In genomic region chr13:70644083-70644462, GRCm38 (mm10) we compare ENCODE assay signal across 17 mouse cellular contexts. TPM values are rescaled to one million over a fixed set of nuclear protein-coding genes. Genes with fewer than 3 reads are reported as not detected.
DNase-seq lines count a peak whose midpoint lies in the region; ATAC-seq and TF ChIP-seq lines count a peak whose summit lies in the region.
"Had no signal": no experiment of that assay in that cellular context is flagged by ENCODE, and none has a peak within 500 bp of the region (broad histone marks: within the 10 kb centered on the region; RNA-seq: fewer than 3 reads in every experiment).

No protein-coding gene starts in this region.

- H3K9me3 ChIP-seq in intestine, embryonic 15.5 days = no peaks in the 10 kb centered on the region
- H3K9me3 ChIP-seq in intestine, postnatal 0 days (ENCODE audit: control insufficient read depth) = no peaks in the 10 kb centered on the region
- no peaks in the 10 kb centered on the region for H3K9me3 ChIP-seq in neural tube, embryonic 12.5 days
- H3K9me3 ChIP-seq: embryonic facial prominence, embryonic 13.5 days; heart, embryonic 15.5 days; kidney, embryonic 15.5 days; limb, embryonic 13.5 days; liver, embryonic 13.5 days; lung, embryonic 15.5 days had no signal

- no peak overlapping the region for H3K9ac ChIP-seq in intestine, embryonic 15.5 days
- no peak overlapping the region for H3K9ac ChIP-seq in intestine, postnatal 0 days (ENCODE audit: low read depth, low read length)
- H3K9ac ChIP-seq in neural tube, embryonic 12.5 days = no peak overlapping the region
- H3K9ac ChIP-seq: embryonic facial prominence, embryonic 13.5 days; heart, embryonic 15.5 days; kidney, embryonic 15.5 days; limb, embryonic 13.5 days; liver, embryonic 13.5 days; lung, embryonic 15.5 days had no signal

- H3K4me3 ChIP-seq in intestine, embryonic 15.5 days (replicated peaks) = no peak overlapping the region
- no peak overlapping the region for H3K4me3 ChIP-seq in intestine, postnatal 0 days (ENCODE audit: low read depth, low read length)
- H3K4me3 ChIP-seq in neural tube, embryonic 12.5 days = no peak overlapping the region
- H3K4me3 ChIP-seq: embryonic facial prominence, embryonic 13.5 days; erythroblast, embryonic 14.5 days; gastrocnemius, adult 2 months; heart, embryonic 15.5 days; kidney, embryonic 15.5 days; limb, embryonic 13.5 days; liver, embryonic 13.5 days; lung, embryonic 15.5 days had no signal

- no peaks in the 10 kb centered on the region for H3K27me3 ChIP-seq in intestine, embryonic 15.5 days (replicated peaks)
- no peaks in the 10 kb centered on the region for H3K27me3 ChIP-seq in intestine, postnatal 0 days (replicated peaks; ENCODE audit: control insufficient read depth, insufficient read depth, low read length)
- no peaks in the 10 kb centered on the region for H3K27me3 ChIP-seq in neural tube, embryonic 12.5 days (replicated peaks)
- H3K27me3 ChIP-seq: heart, embryonic 15.5 days; kidney, embryonic 15.5 days; limb, embryonic 13.5 days; liver, embryonic 13.5 days; lung, embryonic 15.5 days had no signal

- DNase-seq in cerebellum, adult 11 months = no peak
- no peak for DNase-seq in neural tube, embryonic 10.5 days (ENCODE audit: extremely low spot score, low spot score)
- DNase-seq in layer of hippocampus, adult 9-11 months = no peak
- no peak for DNase-seq in heart, postnatal 36 days

- no peak overlapping the region for H3K4me2 ChIP-seq in intestine, embryonic 15.5 days (replicated peaks)
- no peak overlapping the region for H3K4me2 ChIP-seq in intestine, postnatal 0 days (replicated peaks; ENCODE audit: low read depth)
- no peak overlapping the region for H3K4me2 ChIP-seq in neural tube, embryonic 12.5 days (replicated peaks)
- H3K4me2 ChIP-seq: embryonic facial prominence, embryonic 13.5 days; heart, embryonic 15.5 days; kidney, embryonic 15.5 days; limb, embryonic 13.5 days; liver, embryonic 13.5 days; lung, embryonic 15.5 days had no signal

- intact Hi-C loops in heart, postnatal 36 days (cut with DNase I) = no loop called here

- H3K4me1 ChIP-seq in intestine, embryonic 15.5 days (replicated peaks) = 0 out of 2 replicates have a peak, but pooled peaks cover 4% of the 10 kb centered on the region
- H3K4me1 ChIP-seq in intestine, postnatal 0 days (replicated peaks; ENCODE audit: control insufficient read depth, insufficient read depth, low read length) = no peaks in the 10 kb centered on the region
- H3K4me1 ChIP-seq in neural tube, embryonic 12.5 days = no peaks in the 10 kb centered on the region
- H3K4me1 ChIP-seq: embryonic facial prominence, embryonic 13.5 days; limb, embryonic 13.5 days; liver, embryonic 13.5 days had no signal

- 53% methylated on average over 3 of the region's 3 CpGs for whole genome bisulfite sequencing in intestine, embryonic 15.5 days
- 48% methylated on average over 3 of the region's 3 CpGs for WGBS in intestine, postnatal 0 days
- 64% methylated on average over 3 of the region's 3 CpGs for WGBS in neural tube, embryonic 12.5 days

- TF ChIP-seq CTCF in intestine, postnatal 0 days (IDR thresholded peaks at IDR 0.05; ENCODE audit: low read depth) = no peak

- no peak overlapping the region for H3K27ac ChIP-seq in intestine, embryonic 15.5 days
- no peak overlapping the region for H3K27ac ChIP-seq in intestine, postnatal 0 days (ENCODE audit: low read depth, low read length)
- no peak overlapping the region for H3K27ac ChIP-seq in neural tube, embryonic 12.5 days
- H3K27ac ChIP-seq: embryonic facial prominence, embryonic 13.5 days; gastrocnemius, adult 2 months; heart, embryonic 15.5 days; kidney, embryonic 15.5 days; limb, embryonic 13.5 days; liver, embryonic 13.5 days; lung, embryonic 15.5 days; macrophage had no signal

- H3K36me3 ChIP-seq in intestine, embryonic 15.5 days = no peaks in the 10 kb centered on the region
- H3K36me3 ChIP-seq in intestine, postnatal 0 days (ENCODE audit: control insufficient read depth, insufficient read depth) = no peaks in the 10 kb centered on the region
- no peaks in the 10 kb centered on the region for H3K36me3 ChIP-seq in neural tube, embryonic 12.5 days
- H3K36me3 ChIP-seq: embryonic facial prominence, embryonic 13.5 days; heart, embryonic 15.5 days; kidney, embryonic 15.5 days; limb, embryonic 13.5 days; liver, embryonic 13.5 days; lung, embryonic 15.5 days had no signal

- ATAC-seq in cerebellum, adult (ENCODE audit: insufficient number of reproducible peaks, low FRiP score, low TSS enrichment) = peak; percentile 39; the same call in 1 of the 2 replicates
- 0 out of 2 replicates have a peak, but pooled peaks have one; percentile 9 for ATAC-seq in intestine, embryonic 15.5 days
- ATAC-seq in intestine, postnatal 0 days = no peak
- 0 out of 2 replicates have a peak, but pooled peaks have one; percentile 19 for ATAC-seq in neural tube, embryonic 12.5 days (ENCODE audit: low FRiP score, low read depth)

RNA-seq across cellular contexts. Expression of gene Ice1, which starts 6.6 kb away (rescaled TPM):
- polyA plus RNA-seq in intestine, embryonic 15.5 days (2015; fragmentation: Nextera tagmentation; extraction: Ambion mirVana) = 14.2 and 16.2 TPM in 2 replicates
- polyA plus RNA-seq in intestine, postnatal 0 days (2015; fragmentation: Nextera tagmentation; extraction: Ambion mirVana) = 5.8 and 7.0 TPM in 2 replicates
- 26.1 and 31.8 TPM in 2 replicates for polyA plus RNA-seq in neural tube, embryonic 12.5 days (2016; fragmentation: Nextera tagmentation; extraction: Ambion mirVana)
- total RNA-seq in heart, postnatal 36 days (2021) = 10 to 100 TPM; 25.6 to 27.2 TPM
